Mouse (Mus musculus): ENCODE measurements at regions not wholly inside any gene's neighbourhood (a gene's known extent, or its start where the extent isn't known, plus 50 kb on each side); places are given as distances from the start of the nearest gene placed in this dataset.
A peak's percentile ranks its signal among the peaks of the same experiment; 100 is the strongest.

- TF ChIP-seq CTCF (IDR thresholded peaks at IDR 0.05; ENCODE audit: borderline replicate concordance, extremely low read depth, insufficient read depth, insufficient read length), result no peak
- no peak for TF ChIP-seq POLR2A (IDR thresholded peaks at IDR 0.05; ENCODE audit: borderline replicate concordance, extremely low read depth, insufficient read depth, insufficient read length, poor library complexity, severe bottlenecking)
- DNase-seq (ENCODE audit: low read depth), result peak; percentile 80
These were observed 61.3 kb upstream of the Neo1 start for GRCm38 (mm10) chr9:59097564-59097963.

- TF ChIP-seq POLR2A (IDR thresholded peaks at IDR 0.05; ENCODE audit: borderline replicate concordance, extremely low read depth, insufficient read depth, insufficient read length, poor library complexity, severe bottlenecking), result no peak
- no peak for TF ChIP-seq CTCF (IDR thresholded peaks at IDR 0.05; ENCODE audit: borderline replicate concordance, extremely low read depth, insufficient read depth, insufficient read length)
These were observed 60.5 kb upstream of the Neo1 start for GRCm38 (mm10) chr9:59096551-59097268.

GRCm38 (mm10) chr9:59095626-59096025 lies 59.4 kb upstream of the Neo1 start:
- DNase-seq (ENCODE audit: low read depth), result peak; percentile 68

More at GRCm38 (mm10) chr9:59096551-59097268, 60.5 kb upstream of the Neo1 start:
- peak; percentile 72 for DNase-seq (ENCODE audit: low read depth)

GRCm38 (mm10) chr9:59094106-59094505 lies 57.9 kb upstream of the Neo1 start:
- DNase-seq (ENCODE audit: low read depth), result no peak
- TF ChIP-seq CTCF (IDR thresholded peaks at IDR 0.05; ENCODE audit: borderline replicate concordance, extremely low read depth, insufficient read depth, insufficient read length), result no peak

More at GRCm38 (mm10) chr9:59095626-59096025, 59.4 kb upstream of the Neo1 start:
- TF ChIP-seq POLR2A (IDR thresholded peaks at IDR 0.05; ENCODE audit: borderline replicate concordance, extremely low read depth, insufficient read depth, insufficient read length, poor library complexity, severe bottlenecking), result no peak
- no peak for TF ChIP-seq CTCF (IDR thresholded peaks at IDR 0.05; ENCODE audit: borderline replicate concordance, extremely low read depth, insufficient read depth, insufficient read length)

GRCm38 (mm10) chr9:59091179-59091578 lies 54.9 kb upstream of the Neo1 start:
- TF ChIP-seq CTCF (IDR thresholded peaks at IDR 0.05; ENCODE audit: borderline replicate concordance, extremely low read depth, insufficient read depth, insufficient read length) (no peak), POLR2A (IDR thresholded peaks at IDR 0.05; ENCODE audit: borderline replicate concordance, extremely low read depth, insufficient read depth, insufficient read length, poor library complexity, severe bottlenecking) (no peak)
- DNase-seq (ENCODE audit: low read depth), result no peak

- TF ChIP-seq CTCF (IDR thresholded peaks at IDR 0.05; ENCODE audit: borderline replicate concordance, extremely low read depth, insufficient read depth, insufficient read length), result no peak
- TF ChIP-seq POLR2A (IDR thresholded peaks at IDR 0.05; ENCODE audit: borderline replicate concordance, extremely low read depth, insufficient read depth, insufficient read length, poor library complexity, severe bottlenecking), result no peak
- no peak for DNase-seq (ENCODE audit: low read depth)
These were observed 51.5 kb upstream of the Neo1 start for GRCm38 (mm10) chr9:59087704-59088103.

- TF ChIP-seq POLR2A (IDR thresholded peaks at IDR 0.05; ENCODE audit: borderline replicate concordance, extremely low read depth, insufficient read depth, insufficient read length, poor library complexity, severe bottlenecking), result no peak
- no peak for TF ChIP-seq CTCF (IDR thresholded peaks at IDR 0.05; ENCODE audit: borderline replicate concordance, extremely low read depth, insufficient read depth, insufficient read length)
- DNase-seq (ENCODE audit: low read depth), result no peak
These were observed 50.9 kb upstream of the Neo1 start for GRCm38 (mm10) chr9:59087112-59087511.

GRCm38 (mm10) chr9:59086556-59087102 lies 50.4 kb upstream of the Neo1 start:
- TF ChIP-seq CTCF (IDR thresholded peaks at IDR 0.05; ENCODE audit: borderline replicate concordance, extremely low read depth, insufficient read depth, insufficient read length), result no peak
- TF ChIP-seq POLR2A (IDR thresholded peaks at IDR 0.05; ENCODE audit: borderline replicate concordance, extremely low read depth, insufficient read depth, insufficient read length, poor library complexity, severe bottlenecking), result no peak
- no peak for DNase-seq (ENCODE audit: low read depth)
